Mouse (Mus musculus): Measurements from ENCODE around the gene Gm49673.
"Not testable (repeated sequence)": the region's sequence is repeated elsewhere in the genome, so short reads cannot be mapped to it uniquely, and the experiment has no call there.

The Gm49673 gene

GRCm38 (mm10) chr17:8129578-8129977 lies 18.0 kb downstream of the Gm49673 start:
- DNase-seq, result peak in 1 of 2 experiments; percentile 12

DNA sequence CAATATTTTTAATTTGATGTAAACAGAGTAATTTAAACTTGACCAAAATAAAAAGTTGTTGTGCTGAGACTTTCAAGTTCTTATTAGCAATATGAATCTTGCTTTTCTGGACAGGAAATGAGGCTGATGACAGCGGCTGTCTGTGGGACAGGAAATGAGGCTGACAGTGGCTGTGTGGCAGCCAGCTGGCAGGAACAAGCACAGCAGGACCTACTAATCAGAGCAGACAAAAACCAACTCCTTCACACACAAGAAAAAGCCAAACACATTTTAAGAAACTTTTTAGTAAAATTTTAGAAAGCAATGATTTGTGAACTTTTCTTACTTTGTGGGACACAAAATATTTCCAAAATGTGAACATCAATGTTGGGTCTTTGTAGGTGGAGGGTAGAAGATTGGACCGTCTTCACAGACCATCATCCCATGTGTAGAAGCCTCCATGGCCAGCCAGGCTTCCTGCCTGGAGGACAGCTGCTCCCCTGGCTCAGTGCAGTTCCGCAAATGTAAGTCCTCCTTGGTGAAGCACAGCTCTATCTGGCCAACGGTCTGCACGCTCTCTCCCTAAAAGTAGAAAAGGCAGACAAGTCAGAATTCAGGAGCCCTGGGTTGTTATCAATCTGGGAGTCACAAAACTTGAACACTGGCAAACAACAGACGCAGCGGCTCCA lies 19.1 kb downstream of the Gm49673 start:
- peak in 1 of 2 experiments; percentile 44 for DNase-seq

- DNase-seq, result not testable (repeated sequence)
Observed at GRCm38 (mm10) chr17:8124586-8124985, 23.0 kb downstream of the Gm49673 start.

DNA sequence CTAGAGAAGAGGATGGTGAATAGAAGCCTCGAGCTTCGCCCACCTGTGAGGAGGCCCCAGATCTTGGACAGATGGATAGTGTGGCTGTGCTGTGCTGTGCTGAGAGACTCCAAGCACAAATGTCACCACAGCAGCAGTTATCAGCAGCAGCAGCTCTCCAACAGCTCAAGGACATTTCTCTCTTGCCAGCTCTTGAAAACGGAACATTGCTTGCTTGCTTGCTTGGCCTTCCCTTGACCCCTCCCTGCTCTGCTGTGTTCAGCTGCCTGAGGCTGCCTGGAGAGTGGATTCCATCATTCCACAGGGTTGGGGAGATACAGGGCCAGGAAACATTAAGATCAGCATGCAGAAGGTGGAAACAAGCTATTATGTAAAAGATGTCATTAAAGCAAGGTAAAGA lies 24.6 kb downstream of the Gm49673 start:
- DNase-seq, result not testable (repeated sequence)

DNA sequence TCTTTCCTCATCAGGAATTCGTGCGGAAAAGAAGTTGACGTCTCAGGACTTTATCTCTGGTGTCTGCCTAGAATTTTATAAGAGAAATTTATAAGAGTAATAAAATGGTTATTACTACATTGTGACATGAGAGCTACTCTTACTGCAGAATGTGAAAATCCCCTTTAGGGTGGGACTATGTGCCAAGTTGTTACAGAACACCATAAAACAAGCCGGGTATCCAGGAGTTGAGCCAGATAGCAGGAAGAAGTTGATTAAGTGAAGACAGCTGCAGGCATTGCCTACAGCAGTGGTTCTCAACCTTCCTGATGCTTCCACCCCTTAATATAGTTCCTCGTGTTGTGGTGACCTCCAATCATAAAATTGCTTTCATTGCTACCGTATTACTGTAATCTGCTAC lies 30.7 kb downstream of the Gm49673 start:
- DNase-seq, result not testable (repeated sequence)

DNA sequence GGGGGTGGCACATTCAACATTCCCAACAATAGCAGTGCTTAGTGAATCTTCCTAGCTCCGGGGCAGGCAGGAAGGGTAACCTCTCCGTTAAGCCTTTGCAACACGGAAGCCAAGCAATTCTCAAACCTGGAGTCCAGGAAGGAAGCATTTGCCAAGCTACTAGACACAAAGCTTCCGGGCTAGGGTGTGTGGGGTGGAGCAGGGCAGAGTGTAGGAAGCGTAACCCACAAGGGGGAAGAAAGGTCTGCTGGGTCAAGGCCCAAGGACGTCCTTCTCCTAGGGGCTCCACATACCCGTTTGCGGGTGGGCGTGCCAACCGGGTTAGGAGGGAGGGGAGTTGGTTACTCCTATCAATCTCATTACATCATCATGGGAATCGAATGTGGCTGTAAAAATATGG lies 31.2 kb downstream of the Gm49673 start:
- peak in 1 of 2 experiments; percentile 1 for DNase-seq

GRCm38 (mm10) chr17:8112199-8112598 lies 35.4 kb downstream of the Gm49673 start:
- not testable (repeated sequence) for DNase-seq

- DNase-seq, result not testable (repeated sequence)
Observed at GRCm38 (mm10) chr17:8101297-8101609, 46.3 kb downstream of the Gm49673 start.

GRCm38 (mm10) chr17:8100405-8101296 lies 46.9 kb downstream of the Gm49673 start:
- peak in 1 of 2 experiments; percentile 11 for DNase-seq

GRCm38 (mm10) chr17:8096199-8096598 lies 51.4 kb downstream of the Gm49673 start:
- not testable (repeated sequence) for DNase-seq

DNA sequence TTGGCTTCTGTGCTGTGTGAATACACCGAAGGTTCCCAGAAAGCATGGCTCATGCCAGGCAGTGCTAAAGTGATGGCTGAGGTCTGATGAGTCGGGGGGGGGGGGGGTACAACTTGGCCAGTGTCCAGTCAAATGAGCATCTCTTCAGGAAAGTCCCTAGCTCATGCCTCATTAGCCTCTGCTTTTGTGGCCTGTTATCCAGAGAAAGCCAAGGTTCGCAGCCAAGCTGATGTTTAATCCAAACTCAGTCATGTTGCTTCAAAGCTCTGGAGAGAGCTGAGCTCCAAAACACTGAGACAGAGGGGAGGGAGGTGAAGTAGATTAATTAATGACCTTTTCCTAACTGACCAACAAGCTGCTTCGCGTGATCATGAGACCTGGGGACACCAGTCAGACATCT lies 51.9 kb downstream of the Gm49673 start:
- DNase-seq, result not testable (repeated sequence)

- not testable (repeated sequence) for DNase-seq
Observed at GRCm38 (mm10) chr17:8092537-8093526, 54.8 kb downstream of the Gm49673 start.

- DNase-seq, result not testable (repeated sequence)
Observed at GRCm38 (mm10) chr17:8091320-8091719, 56.3 kb downstream of the Gm49673 start.

DNA sequence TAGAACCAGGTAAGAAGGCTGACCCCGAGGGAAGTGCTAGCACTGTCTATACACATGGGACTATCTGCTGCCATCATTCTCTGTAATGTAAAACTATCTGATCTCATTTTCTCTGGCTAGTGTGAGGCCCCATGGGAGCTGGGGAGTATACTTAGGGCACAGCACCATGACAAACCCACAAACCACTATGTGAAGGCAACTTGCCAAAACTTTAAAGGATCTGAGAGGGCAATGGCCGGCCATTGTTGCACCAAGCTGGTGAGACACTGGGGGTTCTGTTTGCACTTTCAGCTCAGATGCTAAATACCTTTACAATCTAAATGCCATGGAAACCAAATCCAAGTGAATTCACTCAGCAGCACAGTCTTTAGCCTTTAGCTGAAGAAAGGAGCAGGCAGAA lies 77.7 kb downstream of the Gm49673 start:
- not testable (repeated sequence) for DNase-seq

- not testable (repeated sequence) for DNase-seq
Observed at GRCm38 (mm10) chr17:8056637-8057138, 90.9 kb downstream of the Gm49673 start.

DNA sequence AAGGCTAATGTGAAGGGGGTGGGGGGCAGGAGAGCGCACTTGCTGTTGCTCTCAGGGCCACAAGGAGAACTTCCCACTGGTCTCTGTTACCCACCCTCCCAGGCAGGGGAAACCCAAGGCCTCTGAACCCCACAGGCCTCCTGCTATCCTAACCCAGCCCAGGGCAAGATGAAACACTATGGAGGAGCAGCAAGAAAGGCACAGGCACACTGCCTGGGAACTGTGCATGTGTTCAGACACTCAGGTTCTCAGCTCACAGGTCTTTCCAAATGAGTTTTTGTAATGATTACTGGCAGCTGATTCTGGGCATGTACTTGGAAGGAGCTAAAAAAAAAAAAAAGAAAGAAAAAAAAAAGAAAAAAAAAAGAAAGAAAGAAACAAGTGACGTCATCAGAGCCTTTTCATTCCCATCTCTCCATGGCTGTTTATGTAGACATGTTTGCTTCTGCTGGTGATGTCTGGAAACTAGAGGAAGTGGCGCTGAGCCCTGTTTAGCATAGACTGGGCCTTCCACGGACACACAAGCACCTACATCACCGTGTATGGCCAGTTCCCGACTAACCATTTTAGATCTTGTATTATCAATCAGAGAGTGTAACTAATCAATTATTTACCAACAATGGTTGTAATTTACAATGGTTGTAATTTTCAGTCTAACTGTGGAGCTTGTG lies 91.5 kb downstream of the Gm49673 start:
- DNase-seq, result not testable (repeated sequence)

DNA sequence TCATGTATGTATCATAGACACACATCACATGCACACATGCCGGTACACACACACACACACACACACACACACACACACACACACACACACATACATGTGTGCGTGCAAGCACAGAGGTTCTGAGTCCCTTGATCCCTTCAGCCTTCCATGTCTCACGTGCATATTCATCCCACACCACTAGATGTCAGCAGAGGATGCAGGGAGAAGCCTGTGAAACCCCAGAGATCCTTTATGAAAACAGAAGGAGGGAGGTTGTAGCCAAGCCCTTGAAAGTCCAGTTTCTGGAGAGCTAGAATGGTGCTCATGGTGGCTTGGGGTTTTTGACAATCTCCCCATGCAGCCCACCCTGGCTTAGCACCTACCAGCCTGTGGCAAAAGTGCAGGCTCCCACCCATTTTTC lies 96.3 kb downstream of the Gm49673 start:
- DNase-seq, result peak; percentile 93 to 95

- not testable (repeated sequence) for DNase-seq
Observed at GRCm38 (mm10) chr17:8050218-8050617, 97.4 kb downstream of the Gm49673 start.

DNA sequence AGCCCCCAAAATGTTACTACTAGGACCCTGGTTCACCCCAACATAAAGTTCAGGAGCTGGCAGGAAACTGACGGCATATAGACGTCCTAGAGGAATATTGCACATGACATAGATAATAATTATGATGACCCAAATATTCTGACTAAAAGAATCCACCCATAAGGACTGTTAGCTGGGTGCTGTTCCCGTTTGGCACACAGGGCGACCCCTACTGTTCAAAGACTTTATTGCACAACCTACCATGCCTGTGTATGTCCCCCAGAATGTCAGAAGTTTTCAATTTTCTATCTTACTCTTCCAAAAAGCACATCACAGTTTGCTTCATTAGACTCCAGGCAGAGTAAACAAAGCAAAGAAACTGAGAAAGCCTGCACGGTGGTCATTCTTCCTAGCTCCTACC lies 101.4 kb downstream of the Gm49673 start:
- peak; percentile 84 to 87 for DNase-seq

DNA sequence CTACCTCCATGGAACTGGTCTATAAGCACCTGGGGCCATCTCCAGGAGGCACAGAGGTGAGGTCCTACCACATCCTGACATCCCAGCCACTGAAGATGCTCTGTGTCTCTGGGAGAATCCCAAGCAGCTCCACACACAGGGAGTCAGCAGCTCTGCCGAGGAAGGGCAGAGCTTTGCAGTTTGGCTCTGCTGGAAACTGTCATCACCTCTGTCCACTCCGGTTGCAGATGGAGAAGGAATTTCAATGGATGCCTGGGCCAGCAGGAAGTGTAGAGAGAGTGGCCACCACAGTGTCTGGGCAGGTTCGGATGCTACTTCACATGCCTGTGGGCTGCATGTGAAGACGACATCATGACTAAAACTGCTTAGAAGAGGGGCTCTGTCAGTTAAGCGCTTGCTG lies 106.4 kb downstream of the Gm49673 start:
- DNase-seq, result not testable (repeated sequence)

GRCm38 (mm10) chr17:8039916-8040635 lies 107.5 kb downstream of the Gm49673 start:
- not testable (repeated sequence) for DNase-seq
